Mouse (Mus musculus): Measurements from ENCODE around the gene Gys1. TPM values are rescaled to one million over a fixed set of nuclear protein-coding genes. Genes with fewer than 3 reads are reported as not detected.
"Not testable (repeated sequence)": the region's sequence is repeated elsewhere in the genome, so short reads cannot be mapped to it uniquely, and the experiment has no call there.

The Gys1 gene
- polyA plus RNA-seq, 1 experiment from 2014 or later = 36.0 TPM

DNA sequence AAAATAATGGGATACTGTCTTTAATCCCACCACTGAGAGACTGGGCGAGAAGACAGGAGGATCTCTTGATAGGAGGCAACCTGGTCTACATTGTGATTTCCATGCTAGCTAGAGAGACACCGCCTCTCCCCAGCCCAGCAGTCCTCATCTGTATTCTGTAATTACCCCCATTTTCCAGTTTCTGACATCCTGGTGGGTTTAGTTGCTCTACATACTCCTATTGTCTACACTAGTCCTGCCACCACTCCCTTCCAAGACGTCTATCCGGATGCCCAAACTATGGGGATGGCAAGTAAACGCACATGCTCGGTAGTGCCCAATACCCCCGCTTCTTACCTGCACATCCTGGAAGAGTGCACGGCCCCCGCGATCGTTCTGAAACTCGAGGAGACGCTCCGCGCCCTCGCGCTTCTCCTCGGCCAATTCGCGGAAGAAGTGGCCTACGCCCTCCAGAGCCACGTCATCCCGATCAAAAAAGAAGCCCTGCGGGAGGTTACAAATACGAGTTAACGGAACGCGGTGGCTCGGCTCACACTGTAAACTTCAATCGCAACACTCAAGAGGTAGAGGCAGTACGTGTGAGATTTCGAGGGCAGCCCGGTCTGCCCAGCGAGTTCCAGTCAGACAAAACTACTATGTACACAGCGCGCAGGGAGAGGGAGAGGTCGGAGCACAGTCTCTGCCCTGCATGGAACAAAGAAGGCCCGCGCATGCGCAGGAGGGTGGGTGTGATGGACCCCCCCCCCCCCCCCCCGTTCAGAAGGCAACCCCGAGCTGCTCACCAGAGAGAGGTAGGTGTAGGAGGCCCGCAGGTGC, 24.3 kb downstream of the Gys1 start:
- H3K27ac ChIP-seq (ENCODE audit: low read depth) = peak overlapping the region; percentile 90
- 1% methylated on average over 41 of the region's 43 CpGs for WGBS
- ATAC-seq (replicated peaks; ENCODE audit: low FRiP score, low TSS enrichment, low read depth) = peak; percentile 67
- H3K27me3 ChIP-seq (replicated peaks; ENCODE audit: control insufficient read depth, insufficient read depth, low read length) = no peaks in the 10 kb centered on the region
- H3K4me2 ChIP-seq (ENCODE audit: low read length) = peak overlapping the region; percentile 63
- peaks cover 37% of the 10 kb centered on the region for H3K4me1 ChIP-seq (replicated peaks; ENCODE audit: control insufficient read depth, insufficient read depth, low read length)
- peaks cover 55% of the 10 kb centered on the region for H3K36me3 ChIP-seq (ENCODE audit: control insufficient read depth, insufficient read depth, low read length)
- H3K4me3 ChIP-seq (ENCODE audit: low read depth, low read length) = peak overlapping the region; percentile 92
- DNase-seq (ENCODE audit: low spot score) = peak; percentile 96
- no peaks in the 10 kb centered on the region for H3K9me3 ChIP-seq (ENCODE audit: control insufficient read depth, low read length)
- peak overlapping the region; percentile 89 for H3K9ac ChIP-seq (ENCODE audit: low read length)

DNA sequence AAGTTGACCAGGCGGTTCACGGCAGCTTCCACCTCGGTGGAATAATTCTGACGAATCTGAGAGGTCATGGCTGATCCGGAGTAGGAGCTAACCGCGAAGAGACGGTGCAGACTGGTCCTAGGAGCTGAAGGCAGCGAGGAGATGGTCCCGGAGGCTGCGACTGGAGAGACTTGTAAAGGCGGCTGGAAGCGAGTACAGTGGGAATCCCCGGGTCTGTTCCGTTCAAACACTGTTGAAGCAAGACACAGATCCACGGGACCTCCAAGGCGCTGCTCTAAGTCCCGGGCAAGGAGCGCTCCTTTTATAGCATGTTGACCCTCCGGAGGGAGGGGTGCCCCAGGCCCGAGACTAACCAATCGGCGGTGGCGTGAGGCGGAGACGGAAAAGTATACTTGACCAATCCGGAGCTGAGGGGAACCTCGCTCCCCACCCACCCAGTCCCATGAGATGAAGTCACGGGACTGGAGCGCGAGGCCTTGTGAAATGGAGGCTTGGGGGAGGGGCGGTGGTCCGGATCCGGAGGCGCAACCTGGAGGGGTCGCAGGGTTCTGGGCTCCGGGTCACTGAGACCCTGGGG, 25.0 kb downstream of the Gys1 start, which contains the start of gene Ftl1:
Ftl1 (minus strand) TSS at position 321 of the 577 bp plus-strand sequence.
- H3K4me2 ChIP-seq (ENCODE audit: low read length) = peak within 1 kb of the TSS; percentile 63
- H3K36me3 ChIP-seq (ENCODE audit: control insufficient read depth, insufficient read depth, low read length) = peaks cover 52% of the 10 kb centered on the region
- under 1% methylated on average over 28 of the region's 37 CpGs for WGBS
- H3K27me3 ChIP-seq (replicated peaks; ENCODE audit: control insufficient read depth, insufficient read depth, low read length); H3K9me3 ChIP-seq (ENCODE audit: control insufficient read depth, low read length): not testable (repeated sequence)
- peak within 1 kb of the TSS; percentile 92 for H3K4me3 ChIP-seq (ENCODE audit: low read depth, low read length)
- peak within 1 kb of the TSS; percentile 90 for H3K27ac ChIP-seq (ENCODE audit: low read depth)
- H3K9ac ChIP-seq (ENCODE audit: low read length) = peak within 1 kb of the TSS; percentile 89
- ATAC-seq (replicated peaks; ENCODE audit: low FRiP score, low TSS enrichment, low read depth) (peak; percentile 92), DNase-seq (ENCODE audit: low spot score) (peak; percentile 95)
- H3K4me1 ChIP-seq (replicated peaks; ENCODE audit: control insufficient read depth, insufficient read depth, low read length) = peaks cover 37% of the 10 kb centered on the region

DNA sequence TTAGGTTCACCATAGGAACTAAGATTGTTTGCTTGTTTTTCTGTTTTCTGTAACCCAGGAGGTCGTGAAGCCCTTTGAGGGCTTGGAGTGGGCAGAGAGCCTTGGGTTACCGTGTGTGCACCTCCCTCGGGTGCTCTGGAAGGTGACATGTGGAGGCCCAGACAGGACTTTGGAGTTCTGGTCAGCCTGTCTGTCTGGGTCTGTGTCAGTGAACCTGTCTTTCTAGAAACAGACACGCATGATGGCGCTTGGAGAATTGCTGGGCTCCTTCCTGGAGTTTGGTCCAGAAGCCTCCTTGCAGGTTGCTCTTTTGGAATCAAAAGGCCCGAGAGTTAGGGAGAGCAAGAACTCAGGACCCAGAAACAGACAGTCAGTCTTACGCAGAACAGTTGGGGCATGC, 25.7 kb downstream of the Gys1 start:
- Histone ChIP-seq H3K9ac (ENCODE audit: low read length) (peak overlapping the region; percentile 41), H3K36me3 (ENCODE audit: control insufficient read depth, insufficient read depth, low read length) (peaks cover 52% of the 10 kb centered on the region), H3K9me3 (ENCODE audit: control insufficient read depth, low read length) (no peaks in the 10 kb centered on the region), H3K27me3 (replicated peaks; ENCODE audit: control insufficient read depth, insufficient read depth, low read length) (no peaks in the 10 kb centered on the region), H3K4me3 (ENCODE audit: low read depth, low read length) (peak overlapping the region; percentile 92), H3K27ac (ENCODE audit: low read depth) (peak overlapping the region; percentile 90), H3K4me1 (replicated peaks; ENCODE audit: control insufficient read depth, insufficient read depth, low read length) (peaks cover 38% of the 10 kb centered on the region), H3K4me2 (ENCODE audit: low read length) (peak overlapping the region; percentile 62)
- ATAC-seq (replicated peaks; ENCODE audit: low FRiP score, low TSS enrichment, low read depth) = no peak
- 70% methylated on average over 7 of the region's 7 CpGs for WGBS
- no peak for DNase-seq (ENCODE audit: low spot score)

DNA sequence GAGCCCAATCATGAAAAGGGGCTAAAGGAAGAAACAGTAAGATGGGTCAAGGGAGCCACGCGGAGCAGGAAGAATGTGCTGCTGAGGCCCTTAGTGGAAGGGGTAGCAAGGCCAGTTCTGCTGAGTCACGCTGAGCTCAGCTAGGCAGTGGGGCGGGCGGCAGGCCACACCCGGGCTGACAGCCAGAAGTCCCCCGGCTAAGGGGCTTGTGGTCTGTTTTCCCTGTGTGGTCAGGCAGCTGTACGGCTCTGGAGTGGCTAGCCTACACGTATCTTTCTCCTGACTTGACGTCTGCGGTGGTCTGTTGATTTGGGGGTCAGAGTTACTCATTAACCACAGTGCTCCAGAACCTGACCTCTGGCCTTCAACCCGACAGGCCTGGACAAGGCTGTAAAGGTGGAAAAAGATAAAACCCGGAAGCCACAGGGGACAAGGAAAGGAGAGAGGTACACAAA, 26.2 kb downstream of the Gys1 start:
- H3K9ac ChIP-seq (ENCODE audit: low read length) = no peak overlapping the region
- H3K4me3 ChIP-seq (ENCODE audit: low read depth, low read length) = no peak overlapping the region
- H3K9me3 ChIP-seq (ENCODE audit: control insufficient read depth, low read length) = no peaks in the 10 kb centered on the region
- H3K4me2 ChIP-seq (ENCODE audit: low read length) = peak overlapping the region; percentile 62
- 0 out of 2 replicates have a peak, but pooled peaks have one; percentile 4 for ATAC-seq (replicated peaks; ENCODE audit: low FRiP score, low TSS enrichment, low read depth)
- peak overlapping the region; percentile 90 for H3K27ac ChIP-seq (ENCODE audit: low read depth)
- peaks cover 43% of the 10 kb centered on the region for H3K4me1 ChIP-seq (replicated peaks; ENCODE audit: control insufficient read depth, insufficient read depth, low read length)
- 13% methylated on average over 13 of the region's 13 CpGs for WGBS
- DNase-seq (ENCODE audit: low spot score) = peak; percentile 76
- no peaks in the 10 kb centered on the region for H3K27me3 ChIP-seq (replicated peaks; ENCODE audit: control insufficient read depth, insufficient read depth, low read length)
- H3K36me3 ChIP-seq (ENCODE audit: control insufficient read depth, insufficient read depth, low read length) = peaks cover 51% of the 10 kb centered on the region

DNA sequence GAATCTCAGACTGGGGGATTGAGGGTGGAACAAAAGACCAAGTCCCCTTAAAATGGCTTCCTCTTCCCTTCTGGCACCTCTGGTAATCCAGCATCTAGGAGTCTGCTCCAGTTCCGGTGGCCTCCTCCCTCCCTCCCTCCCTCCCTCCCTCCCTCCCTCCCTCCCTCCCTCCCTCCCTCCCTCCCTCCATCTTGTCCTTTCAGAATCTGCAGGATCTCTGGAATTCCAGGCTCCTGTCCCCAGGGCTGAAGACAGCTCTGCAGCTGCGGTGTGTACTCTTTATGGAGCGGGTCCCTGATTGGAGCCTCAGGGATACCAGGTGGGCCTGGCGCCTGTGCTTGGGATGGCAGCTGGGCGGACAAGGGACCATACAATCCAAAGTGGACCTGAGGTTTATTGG, 26.7 kb downstream of the Gys1 start:
- Histone ChIP-seq H3K9me3 (ENCODE audit: control insufficient read depth, low read length) (no peaks in the 10 kb centered on the region), H3K4me1 (replicated peaks; ENCODE audit: control insufficient read depth, insufficient read depth, low read length) (peaks cover 46% of the 10 kb centered on the region), H3K9ac (ENCODE audit: low read length) (no peak overlapping the region), H3K4me3 (ENCODE audit: low read depth, low read length) (no peak overlapping the region), H3K4me2 (ENCODE audit: low read length) (peak overlapping the region; percentile 62), H3K36me3 (ENCODE audit: control insufficient read depth, insufficient read depth, low read length) (peaks cover 51% of the 10 kb centered on the region), H3K27ac (ENCODE audit: low read depth) (peak overlapping the region; percentile 90), H3K27me3 (replicated peaks; ENCODE audit: control insufficient read depth, insufficient read depth, low read length) (no peaks in the 10 kb centered on the region)
- ATAC-seq (replicated peaks; ENCODE audit: low FRiP score, low TSS enrichment, low read depth) (no peak), DNase-seq (ENCODE audit: low spot score) (no peak)
- 59% methylated on average over 4 of the region's 5 CpGs for WGBS

DNA sequence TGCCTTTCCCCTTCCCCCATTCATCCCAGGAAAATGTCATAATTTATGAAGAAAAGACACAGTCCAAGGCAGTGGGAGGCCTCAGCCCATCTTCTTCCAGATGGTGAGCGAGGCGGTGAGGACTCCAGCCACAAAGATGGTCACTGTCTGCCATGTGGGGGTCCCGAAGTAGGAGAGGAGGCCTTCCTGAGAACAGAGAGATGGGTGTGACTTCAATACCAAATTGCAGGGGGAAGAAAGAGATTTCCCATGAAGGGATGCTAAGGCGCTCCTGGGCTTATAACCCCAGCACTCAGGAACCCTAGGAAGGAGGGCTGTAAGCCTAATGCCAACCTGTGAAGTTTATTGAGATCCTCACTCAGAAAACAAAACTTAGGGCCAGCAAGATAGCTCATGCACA, 27.1 kb downstream of the Gys1 start:
- peaks cover 45% of the 10 kb centered on the region for H3K4me1 ChIP-seq (replicated peaks; ENCODE audit: control insufficient read depth, insufficient read depth, low read length)
- H3K9ac ChIP-seq (ENCODE audit: low read length) = no peak overlapping the region
- no peak overlapping the region for H3K4me2 ChIP-seq (ENCODE audit: low read length)
- H3K27ac ChIP-seq (ENCODE audit: low read depth) = peak overlapping the region; percentile 90
- H3K36me3 ChIP-seq (ENCODE audit: control insufficient read depth, insufficient read depth, low read length) = peaks cover 50% of the 10 kb centered on the region
- no peaks in the 10 kb centered on the region for H3K9me3 ChIP-seq (ENCODE audit: control insufficient read depth, low read length)
- H3K27me3 ChIP-seq (replicated peaks; ENCODE audit: control insufficient read depth, insufficient read depth, low read length) = no peaks in the 10 kb centered on the region
- ATAC-seq (replicated peaks; ENCODE audit: low FRiP score, low TSS enrichment, low read depth) (no peak), DNase-seq (ENCODE audit: low spot score) (no peak)
- H3K4me3 ChIP-seq (ENCODE audit: low read depth, low read length) = no peak overlapping the region
- 75% methylated on average over 4 of the region's 4 CpGs for WGBS

DNA sequence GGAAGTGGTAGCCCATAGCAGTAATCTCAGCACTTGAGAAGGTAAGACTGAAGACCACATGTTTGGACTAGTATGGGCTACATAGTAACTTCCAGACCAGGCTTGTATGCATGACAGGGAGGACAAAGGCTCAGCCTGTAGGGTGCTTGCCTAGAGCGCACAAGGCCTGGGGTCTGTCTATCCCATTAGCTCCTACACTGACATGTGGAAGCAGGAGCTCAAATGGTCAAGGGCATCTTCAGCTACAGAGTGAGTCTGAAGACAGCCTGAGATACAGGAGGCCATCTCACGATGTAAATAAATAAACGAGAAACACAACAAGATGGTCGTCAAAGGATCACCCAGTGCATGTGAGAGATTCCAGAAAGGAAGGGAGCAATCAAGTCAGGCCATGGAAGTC, 27.7 kb downstream of the Gys1 start:
- H3K4me3 ChIP-seq (ENCODE audit: low read depth, low read length) = no peak overlapping the region
- DNase-seq (ENCODE audit: low spot score) = peak; percentile 48
- H3K9me3 ChIP-seq (ENCODE audit: control insufficient read depth, low read length) = no peaks in the 10 kb centered on the region
- peaks cover 44% of the 10 kb centered on the region for H3K36me3 ChIP-seq (ENCODE audit: control insufficient read depth, insufficient read depth, low read length)
- no peak overlapping the region for H3K27ac ChIP-seq (ENCODE audit: low read depth)
- no peak for ATAC-seq (replicated peaks; ENCODE audit: low FRiP score, low TSS enrichment, low read depth)
- no peak overlapping the region for H3K4me2 ChIP-seq (ENCODE audit: low read length)
- WGBS = 86% methylated on average over 4 of the region's 4 CpGs
- no peak overlapping the region for H3K9ac ChIP-seq (ENCODE audit: low read length)
- H3K4me1 ChIP-seq (replicated peaks; ENCODE audit: control insufficient read depth, insufficient read depth, low read length) = peaks cover 44% of the 10 kb centered on the region
- no peaks in the 10 kb centered on the region for H3K27me3 ChIP-seq (replicated peaks; ENCODE audit: control insufficient read depth, insufficient read depth, low read length)

DNA sequence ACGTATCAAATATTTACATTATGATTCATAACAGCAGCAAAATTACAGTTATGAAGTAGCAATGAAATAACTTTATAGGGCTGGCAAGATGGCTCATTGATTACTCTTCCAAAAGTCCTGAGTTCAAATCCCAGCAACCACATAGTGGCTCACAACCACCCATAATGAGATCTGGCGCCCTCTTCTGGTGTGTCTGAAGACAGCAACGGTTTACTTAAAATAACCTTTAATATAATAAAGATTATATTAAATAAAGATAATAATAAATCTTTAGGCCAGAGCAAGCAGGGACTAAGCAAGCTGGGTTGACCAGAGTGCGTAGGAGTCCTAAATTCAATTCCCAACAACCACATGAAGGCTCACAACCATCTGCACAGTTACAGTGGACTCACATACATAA, 28.2 kb downstream of the Gys1 start:
- H3K9me3 ChIP-seq (ENCODE audit: control insufficient read depth, low read length); ATAC-seq (replicated peaks; ENCODE audit: low FRiP score, low TSS enrichment, low read depth); H3K9ac ChIP-seq (ENCODE audit: low read length); H3K4me2 ChIP-seq (ENCODE audit: low read length); H3K4me3 ChIP-seq (ENCODE audit: low read depth, low read length); H3K27ac ChIP-seq (ENCODE audit: low read depth); H3K27me3 ChIP-seq (replicated peaks; ENCODE audit: control insufficient read depth, insufficient read depth, low read length): not testable (repeated sequence)
- Histone ChIP-seq H3K36me3 (ENCODE audit: control insufficient read depth, insufficient read depth, low read length) (peaks cover 39% of the 10 kb centered on the region), H3K4me1 (replicated peaks; ENCODE audit: control insufficient read depth, insufficient read depth, low read length) (peaks cover 39% of the 10 kb centered on the region)
- DNase-seq (ENCODE audit: low spot score) = peak; percentile 38
- WGBS = 78% methylated on average over 4 of the region's 4 CpGs

All from intestine, embryonic 14.5 days (tissue).